Mouse (Mus musculus): Measurements from ENCODE around the gene Acsbg1.

GRCm38 (mm10) chr9:54699345-54700173 lies 37.9 kb upstream of the Acsbg1 start:
- no peak for TF ChIP-seq CTCF (IDR thresholded peaks at IDR 0.05; ENCODE audit: low read depth)
- TF ChIP-seq EP300 (IDR thresholded peaks at IDR 0.05; ENCODE audit: low read depth) = 0 out of 2 replicates have a peak, but pooled peaks have one; percentile 46

Data from heart, postnatal 0 days (tissue).